Mouse (Mus musculus) G1E (cell line): Measurements from ENCODE around the gene Kmo.

Source experiments
- CTCF ChIP-seq: IDR thresholded peaks from 2 replicates; pipeline ENCODE4 v1.5.1; 2012; ENCODE audit warnings: low read depth, low read length, inconsistent platforms, mixed read lengths
- GATA1 ChIP-seq: IDR thresholded peaks from 2 replicates; pipeline ENCODE4 v1.6.1; 2012; ENCODE audit warnings: borderline replicate concordance, low read length, inconsistent platforms, mixed read lengths
- GATA2 ChIP-seq: IDR thresholded peaks from 2 replicates; pipeline ENCODE4 v1.6.1; 2012; ENCODE audit warnings: low read depth, low read length, inconsistent platforms, borderline replicate concordance
- POLR2AphosphoS5 ChIP-seq: IDR thresholded peaks from 2 replicates; pipeline ENCODE4 v1.6.1; 2012; ENCODE audit warnings: low read depth, low read length, inconsistent platforms; ENCODE audit not compliant: insufficient replicate concordance

DNA sequence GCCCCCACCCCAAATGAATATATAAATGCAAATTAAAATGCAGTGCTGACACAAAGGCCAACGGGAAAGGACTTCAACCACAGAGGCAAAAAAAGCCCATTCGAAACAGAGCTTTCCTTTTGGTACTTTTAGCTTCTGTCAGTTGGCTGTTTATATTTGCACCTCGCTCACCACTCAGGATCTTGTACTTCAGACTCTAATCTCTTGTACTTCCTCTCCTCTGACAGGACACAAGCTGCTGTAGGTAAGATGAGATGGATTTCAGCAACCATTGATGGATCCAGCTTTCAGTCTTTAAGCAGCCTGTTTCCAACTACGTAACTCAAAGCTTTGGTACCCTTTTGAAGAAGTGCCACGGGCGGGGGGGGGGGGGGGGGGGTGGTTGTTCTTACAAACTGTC is 60.8 kb downstream of the Kmo start:
- TF ChIP-seq GATA2 (no peak), CTCF (no peak), POLR2AphosphoS5 (no peak), GATA1 (no peak)
